Mouse (Mus musculus) thymus, adult 2 months (tissue): ENCODE results near the gene Mrps15.

Experiments used
- CTCF ChIP-seq: fragments of 200-500 bp; IDR thresholded peaks from 2 replicates; pipeline ENCODE4 v1.5.1; 2012; ENCODE audit warnings: mild to moderate bottlenecking, control low read depth, low read length, moderate library complexity, borderline replicate concordance; ENCODE audit not compliant: control insufficient read depth, poor library complexity, insufficient read depth; ENCODE audit errors: extremely low read depth
- POLR2A ChIP-seq: fragments of 200-500 bp; IDR thresholded peaks from 2 replicates; pipeline ENCODE4 v1.6.1; 2012; ENCODE audit warnings: mild to moderate bottlenecking, low read length, control low read depth, moderate library complexity; ENCODE audit not compliant: control insufficient read depth, poor library complexity, insufficient read depth; ENCODE audit errors: extremely low read depth

GRCm38 (mm10) chr4:126001311-126002199, 45.2 kb upstream of the Mrps15 start:
- TF ChIP-seq CTCF (no peak), POLR2A (no peak)
